10 mouse cellular contexts compared by ENCODE assay signal in genomic region chr16:5471321-5471720, GRCm38 (mm10).
DNase-seq lines count a peak whose midpoint lies in the region; ATAC-seq lines count a peak whose summit lies in the region.
"Had no signal": no experiment of that assay in that cellular context is flagged by ENCODE, and none has a peak within 500 bp of the region (broad histone marks: within the 10 kb centered on the region; RNA-seq: fewer than 3 reads in every experiment).

No protein-coding gene starts in this region.

- H3K36me3 ChIP-seq in intestine, embryonic 14.5 days (ENCODE audit: control insufficient read depth, insufficient read depth, low read length), result no peaks in the 10 kb centered on the region
- H3K36me3 ChIP-seq in intestine, embryonic 15.5 days, result no peaks in the 10 kb centered on the region
- no peaks in the 10 kb centered on the region for H3K36me3 ChIP-seq in heart, embryonic 11.5 days (ENCODE audit: control insufficient read depth, insufficient read depth, low read length)
- H3K36me3 ChIP-seq: lung, embryonic 15.5 days had no signal

- no peaks in the 10 kb centered on the region for H3K9me3 ChIP-seq in intestine, embryonic 14.5 days (ENCODE audit: control insufficient read depth, low read length)
- no peaks in the 10 kb centered on the region for H3K9me3 ChIP-seq in intestine, embryonic 15.5 days
- no peaks in the 10 kb centered on the region for H3K9me3 ChIP-seq in heart, embryonic 11.5 days (replicated peaks; ENCODE audit: control insufficient read depth, low read length)
- H3K9me3 ChIP-seq: lung, embryonic 15.5 days had no signal

- H3K4me2 ChIP-seq in intestine, embryonic 14.5 days (ENCODE audit: low read length), result no peak overlapping the region
- no peak overlapping the region for H3K4me2 ChIP-seq in intestine, embryonic 15.5 days (replicated peaks)
- H3K4me2 ChIP-seq in heart, embryonic 11.5 days, result no peak overlapping the region
- H3K4me2 ChIP-seq: lung, embryonic 15.5 days had no signal

- H3K27ac ChIP-seq in intestine, embryonic 14.5 days (ENCODE audit: low read depth), result no peak overlapping the region
- H3K27ac ChIP-seq in intestine, embryonic 15.5 days, result no peak overlapping the region
- H3K27ac ChIP-seq in heart, embryonic 11.5 days (ENCODE audit: low read depth, low read length), result no peak overlapping the region
- H3K27ac ChIP-seq: lung, embryonic 15.5 days had no signal

- no peaks in the 10 kb centered on the region for H3K27me3 ChIP-seq in intestine, embryonic 14.5 days (replicated peaks; ENCODE audit: control insufficient read depth, insufficient read depth, low read length)
- no peaks in the 10 kb centered on the region for H3K27me3 ChIP-seq in intestine, embryonic 15.5 days (replicated peaks)
- no peaks in the 10 kb centered on the region; the same call in 1 of the 2 replicates for H3K27me3 ChIP-seq in heart, embryonic 11.5 days (ENCODE audit: control insufficient read depth, insufficient read depth, low read length)

- 22% methylated on average over 5 of the region's 5 CpGs for WGBS in intestine, embryonic 14.5 days
- 22% methylated on average over 5 of the region's 5 CpGs for WGBS in intestine, embryonic 15.5 days
- 15% methylated on average over 5 of the region's 5 CpGs for WGBS in heart, embryonic 11.5 days (ENCODE audit: insufficient replicate concordance)

- H3K4me1 ChIP-seq in intestine, embryonic 14.5 days (replicated peaks; ENCODE audit: control insufficient read depth, insufficient read depth, low read length), result no peaks in the 10 kb centered on the region
- H3K4me1 ChIP-seq in intestine, embryonic 15.5 days (replicated peaks), result 0 out of 2 replicates have a peak, but pooled peaks cover 3% of the 10 kb centered on the region
- H3K4me1 ChIP-seq in heart, embryonic 11.5 days (ENCODE audit: control insufficient read depth, insufficient read depth, low read length), result 0 out of 2 replicates have a peak, but pooled peaks cover 3% of the 10 kb centered on the region

- H3K9ac ChIP-seq in intestine, embryonic 14.5 days (ENCODE audit: low read length), result no peak overlapping the region
- no peak overlapping the region for H3K9ac ChIP-seq in intestine, embryonic 15.5 days
- H3K9ac ChIP-seq in heart, embryonic 11.5 days (ENCODE audit: low read depth, low read length), result no peak overlapping the region
- H3K9ac ChIP-seq: lung, embryonic 15.5 days had no signal

- no peak overlapping the region for H3K4me3 ChIP-seq in intestine, embryonic 14.5 days (ENCODE audit: low read depth, low read length)
- no peak overlapping the region for H3K4me3 ChIP-seq in intestine, embryonic 15.5 days (replicated peaks)
- H3K4me3 ChIP-seq in heart, embryonic 11.5 days (ENCODE audit: low read depth, low read length), result no peak overlapping the region
- H3K4me3 ChIP-seq: erythroblast, embryonic 14.5 days; lung, embryonic 15.5 days had no signal

- no peak for ATAC-seq in intestine, embryonic 14.5 days (replicated peaks; ENCODE audit: low FRiP score, low TSS enrichment, low read depth)
- ATAC-seq in intestine, embryonic 15.5 days, result no peak
- no peak for ATAC-seq in heart, embryonic 11.5 days (replicated peaks; ENCODE audit: insufficient number of reproducible peaks, low FRiP score, low TSS enrichment)

- DNase-seq in intestine, embryonic 14.5 days (ENCODE audit: low spot score), result peak; percentile 67
- DNase-seq in B cell, adult 2 months, result peak; percentile 17 to 19
- DNase-seq in NIH3T3 (ENCODE audit: low read depth), result peak; percentile 52
- DNase-seq in cerebellum, postnatal 10 days, result peak; percentile 83 to 88
- peak; percentile 75 to 76 for DNase-seq in layer of hippocampus, postnatal 10 days (ENCODE audit: low spot score in 2 of 2)
- peak; percentile 20 for DNase-seq in retina, adult 2 months (ENCODE audit: low read depth, low spot score)

Comparison
In these comparisons a context has a peak if more than half of its experiments do, and no peak if none do; other contexts are left out.
1. DNase-seq: peak in every context shown above with its lines; median percentile 86 in cerebellum, postnatal 10 days; 76 in layer of hippocampus, postnatal 10 days; 67 in intestine, embryonic 14.5 days; 52 in NIH3T3; 20 in retina, adult 2 months; 18 in B cell, adult 2 months.